Comparison of ENCODE assay signal across 8 mouse cellular contexts in genomic region chr11:104608249-104608920, GRCm38 (mm10). TPM values are rescaled to one million over a fixed set of nuclear protein-coding genes. Genes with fewer than 3 reads are reported as not detected.
DNase-seq lines count a peak whose midpoint lies in the region; ATAC-seq and TF ChIP-seq lines count a peak whose summit lies in the region.

No protein-coding gene starts in this region.

- no peak for TF ChIP-seq POLR2A in MEL (IDR thresholded peaks at IDR 0.05; ENCODE audit: control insufficient read depth in 1 of 2, insufficient read depth in 1 of 2, low read depth in 1 of 2, low read length in 2 of 2, poor library complexity in 1 of 2)

- peak; percentile 19; the same call in 1 of the 2 replicates for ATAC-seq in heart, embryonic 14.5 days (ENCODE audit: insufficient number of reproducible peaks, insufficient read depth, low FRiP score, low read depth)
- peak; percentile 68 for ATAC-seq in hindbrain, embryonic 11.5 days (ENCODE audit: low FRiP score)

- H3K9me3 ChIP-seq in heart, embryonic 14.5 days (ENCODE audit: control insufficient read depth, low read length) = no peaks in the 10 kb centered on the region
- no peaks in the 10 kb centered on the region for H3K9me3 ChIP-seq in MEL (replicated peaks; ENCODE audit: insufficient read depth, low read length)
- no peaks in the 10 kb centered on the region for H3K9me3 ChIP-seq in hindbrain, embryonic 11.5 days (ENCODE audit: control insufficient read depth, low read length)
- no peaks in the 10 kb centered on the region for H3K9me3 ChIP-seq in midbrain, embryonic 10.5 days (replicated peaks)

- no peak for TF ChIP-seq CTCF in MEL (IDR thresholded peaks at IDR 0.05 in 2 of 3, conservative IDR thresholded peaks at IDR 0.05 in 1 of 3; ENCODE audit: control insufficient read depth in 1 of 3, insufficient read depth in 1 of 3, low read depth in 2 of 3, low read length in 3 of 3, poor library complexity in 1 of 3, severe bottlenecking in 1 of 3)

- TF ChIP-seq EP300 in MEL (IDR thresholded peaks at IDR 0.05; ENCODE audit: low read depth in 1 of 2, low read length in 2 of 2) = no peak

- H3K27me3 ChIP-seq in heart, embryonic 14.5 days (ENCODE audit: control insufficient read depth, insufficient read depth, low read length) = no peaks in the 10 kb centered on the region
- no peaks in the 10 kb centered on the region for H3K27me3 ChIP-seq in MEL (ENCODE audit: control insufficient read depth in 1 of 2, insufficient read depth in 2 of 2, low read length in 2 of 2)
- H3K27me3 ChIP-seq in hindbrain, embryonic 11.5 days (ENCODE audit: control insufficient read depth, insufficient read depth, low read length) = peaks cover 18% of the 10 kb centered on the region
- H3K27me3 ChIP-seq in midbrain, embryonic 10.5 days (ENCODE audit: low read depth, poor library complexity, severe bottlenecking) = peaks cover 77% of the 10 kb centered on the region

- WGBS in heart, embryonic 14.5 days = 5% methylated on average over 23 of the region's 23 CpGs
- 3% methylated on average over 23 of the region's 23 CpGs for WGBS in hindbrain, embryonic 11.5 days
- WGBS in midbrain, embryonic 10.5 days = 3% methylated on average over 23 of the region's 23 CpGs

- no peak for TF ChIP-seq RAD21 in MEL (IDR thresholded peaks at IDR 0.05; ENCODE audit: low read depth, low read length)

- peak overlapping the region; percentile 77 for H3K9ac ChIP-seq in heart, embryonic 14.5 days (ENCODE audit: low read length)
- H3K9ac ChIP-seq in MEL (ENCODE audit: control insufficient read depth, low read depth, low read length, poor library complexity, severe bottlenecking) = no peak overlapping the region
- peak overlapping the region; percentile 48; the same call in 1 of the 2 replicates for H3K9ac ChIP-seq in hindbrain, embryonic 11.5 days (ENCODE audit: low read depth, low read length)

- no peaks in the 10 kb centered on the region for H3K79me2 ChIP-seq in MEL (ENCODE audit: control insufficient read depth, insufficient read depth, low read length, poor library complexity)

- peaks cover 5 to 7% of the 10 kb centered on the region in 2 experiments; a peak in 3 of 4 replicates for H3K4me1 ChIP-seq in heart, embryonic 14.5 days (ENCODE audit: control insufficient read depth in 2 of 2, insufficient read depth in 2 of 2, low read length in 2 of 2)
- peaks cover 13 to 39% of the 10 kb centered on the region in 2 experiments for H3K4me1 ChIP-seq in MEL (ENCODE audit: control insufficient read depth in 1 of 2, insufficient read depth in 2 of 2, low read length in 2 of 2)
- peaks cover 2% of the 10 kb centered on the region; the same call in 1 of the 2 replicates for H3K4me1 ChIP-seq in hindbrain, embryonic 11.5 days (replicated peaks; ENCODE audit: control insufficient read depth, insufficient read depth, low read length)
- H3K4me1 ChIP-seq in midbrain, embryonic 10.5 days = peaks cover 23% of the 10 kb centered on the region

- peak overlapping the region; percentile 54 to 61 for H3K4me3 ChIP-seq in heart, embryonic 14.5 days (ENCODE audit: control insufficient read depth in 1 of 2, insufficient read depth in 1 of 2, low read depth in 1 of 2, low read length in 2 of 2)
- no peak overlapping the region for H3K4me3 ChIP-seq in MEL (ENCODE audit: control insufficient read depth in 1 of 2, insufficient read depth in 1 of 2, low read depth in 2 of 2, low read length in 2 of 2)
- H3K4me3 ChIP-seq in hindbrain, embryonic 11.5 days (ENCODE audit: low read depth, low read length) = peak overlapping the region; percentile 45
- peak overlapping the region; percentile 65 for H3K4me3 ChIP-seq in midbrain, embryonic 10.5 days

- peak overlapping the region in 1 of 2 experiments; percentile 8; a peak in 1 of 4 replicates for H3K27ac ChIP-seq in heart, embryonic 14.5 days (replicated peaks in 1 of 2; ENCODE audit: control insufficient read depth in 1 of 2, insufficient read depth in 1 of 2, low read depth in 2 of 2, low read length in 2 of 2)
- peak overlapping the region; percentile 57; the same call in 1 of the 2 replicates for H3K27ac ChIP-seq in MEL (ENCODE audit: control insufficient read depth, low read depth, low read length)
- no peak overlapping the region for H3K27ac ChIP-seq in hindbrain, embryonic 11.5 days (ENCODE audit: low read depth, low read length)
- peak overlapping the region; percentile 53; the same call in 1 of the 2 replicates for H3K27ac ChIP-seq in midbrain, embryonic 10.5 days (replicated peaks)

- DNase-seq in heart, adult 8-10 months (ENCODE audit: low spot score) = no peak
- no peak for DNase-seq in MEL (ENCODE audit: low read depth, low spot score)
- DNase-seq in hindbrain, embryonic 11.5 days (ENCODE audit: low spot score) = peak; percentile 33
- DNase-seq in midbrain, embryonic 10.5 days (ENCODE audit: low spot score) = no peak
- no peak for DNase-seq in adrenal gland, postnatal 10 days
- DNase-seq in cerebellum, postnatal 4 days (ENCODE audit: low spot score in 2 of 2) = no peak
- DNase-seq in urinary bladder, adult 2 months (ENCODE audit: low spot score) = no peak

- peak overlapping the region; percentile 96 for H3K4me2 ChIP-seq in heart, embryonic 14.5 days (ENCODE audit: low read length)
- peak overlapping the region; percentile 92 for H3K4me2 ChIP-seq in hindbrain, embryonic 11.5 days (replicated peaks; ENCODE audit: low read depth, low read length)

- no peaks in the 10 kb centered on the region for H3K36me3 ChIP-seq in heart, embryonic 14.5 days (ENCODE audit: control insufficient read depth, insufficient read depth, low read length)
- H3K36me3 ChIP-seq in MEL (ENCODE audit: control insufficient read depth in 1 of 2, insufficient read depth in 2 of 2, low read length in 2 of 2) = peaks cover 0 to 33% of the 10 kb centered on the region in 2 experiments; a peak in 2 of 4 replicates
- no peaks in the 10 kb centered on the region for H3K36me3 ChIP-seq in hindbrain, embryonic 11.5 days (ENCODE audit: control insufficient read depth, insufficient read depth, low read length)
- no peaks in the 10 kb centered on the region for H3K36me3 ChIP-seq in midbrain, embryonic 10.5 days

TF ChIP-seq in MEL, 35 proteins besides CTCF, POLR2A, EP300 and RAD21:
- TF ChIP-seq MAZ (IDR thresholded peaks at IDR 0.05; ENCODE audit: low read depth, low read length) = no peak
- TF ChIP-seq POLR2AphosphoS5 (IDR thresholded peaks at IDR 0.05; ENCODE audit: borderline replicate concordance, low read depth, low read length) = no peak
- TF ChIP-seq JUND (IDR thresholded peaks at IDR 0.05; ENCODE audit: low read depth, low read length) = no peak
- TF ChIP-seq BHLHE40 (IDR thresholded peaks at IDR 0.05; ENCODE audit: borderline replicate concordance, low read depth, low read length) = no peak
- no peak for TF ChIP-seq KAT2A (conservative IDR thresholded peaks at IDR 0.05; ENCODE audit: low read depth, low read length)
- no peak for TF ChIP-seq E2F4 (IDR thresholded peaks at IDR 0.05; ENCODE audit: borderline replicate concordance, low read depth, low read length)

RNA-seq across cellular contexts. Expression of gene Itgb3, which starts 0.6 kb away (rescaled TPM):
- 1.7 and 1.8 TPM in 2 replicates for polyA plus RNA-seq in heart, embryonic 14.5 days (2014; fragmentation: Nextera tagmentation; extraction: Ambion mirVana)
- 1 to 10 TPM; 2.2 to 4.1 (median 2.9) TPM for total RNA-seq in heart, adult 8-10 months (2022)
- 0.08 and 0.13 TPM in 2 replicates for total RNA-seq in MEL (2012; rRNA removed)
- polyA plus RNA-seq in MEL (2012; ENCODE audit: insufficient read depth in 1 of 2, insufficient read length in 2 of 2, low read depth in 1 of 2, low replicate concordance in 2 of 2, missing spikeins in 1 of 2) = under 1 TPM in 1 of 2 experiments, not detected in 1; 0.32 TPM
- polyA plus RNA-seq in hindbrain, embryonic 11.5 days (2014; fragmentation: Nextera tagmentation; extraction: Ambion mirVana) = 1.3 and 1.4 TPM in 2 replicates
- polyA plus RNA-seq in midbrain, embryonic 10.5 days (2016; fragmentation: Nextera tagmentation; extraction: Ambion mirVana) = 3.7 and 4.7 TPM in 2 replicates
- 10 to 100 TPM in 1 of 2 experiments, 1 to 10 TPM in 1; 9.4 to 15.4 TPM for total RNA-seq in adrenal gland, postnatal 10 days (2021)
- polyA plus RNA-seq in urinary bladder, adult 2 months (2012; rRNA removed) = 48.6 and 62.7 TPM in 2 replicates

RNA-seq across cellular contexts. Expression of gene Myl4, which starts 57.9 kb away (rescaled TPM):
- 2,493 and 2,941 TPM in 2 replicates for polyA plus RNA-seq in heart, embryonic 14.5 days (2014; fragmentation: Nextera tagmentation; extraction: Ambion mirVana)
- total RNA-seq in heart, adult 8-10 months (2022) = 100 to 1,000 TPM; 630 to 827 (median 696) TPM
- 0.85 and 1.3 TPM in 2 replicates for total RNA-seq in MEL (2012; rRNA removed)
- under 1 TPM in 1 of 2 experiments, not detected in 1; 0.29 TPM for polyA plus RNA-seq in MEL (2012; ENCODE audit: insufficient read depth in 1 of 2, insufficient read length in 2 of 2, low read depth in 1 of 2, low replicate concordance in 2 of 2, missing spikeins in 1 of 2)
- polyA plus RNA-seq in hindbrain, embryonic 11.5 days (2014; fragmentation: Nextera tagmentation; extraction: Ambion mirVana) = 3.4 and 4.5 TPM in 2 replicates
- 0.94 and 1.2 TPM in 2 replicates for polyA plus RNA-seq in midbrain, embryonic 10.5 days (2016; fragmentation: Nextera tagmentation; extraction: Ambion mirVana)
- 10 to 100 TPM in 1 of 2 experiments, 1 to 10 TPM in 1; 5.2 to 11.4 TPM for total RNA-seq in adrenal gland, postnatal 10 days (2021)
- polyA plus RNA-seq in urinary bladder, adult 2 months (2012; rRNA removed) = 78.5 and 80.4 TPM in 2 replicates

RNA-seq across cellular contexts. Expression of gene Cdc27, which starts 58.0 kb away (rescaled TPM):
- 35.6 and 39.7 TPM in 2 replicates for polyA plus RNA-seq in heart, embryonic 14.5 days (2014; fragmentation: Nextera tagmentation; extraction: Ambion mirVana)
- 10 to 100 TPM; 24.6 to 33.6 (median 30.5) TPM for total RNA-seq in heart, adult 8-10 months (2022)
- 24.4 and 32.6 TPM in 2 replicates for total RNA-seq in MEL (2012; rRNA removed)
- 100 to 1,000 TPM in 1 of 2 experiments, 10 to 100 TPM in 1; 30.4 to 180 TPM for polyA plus RNA-seq in MEL (2012; ENCODE audit: insufficient read depth in 1 of 2, insufficient read length in 2 of 2, low read depth in 1 of 2, low replicate concordance in 2 of 2, missing spikeins in 1 of 2)
- 54.3 and 58.6 TPM in 2 replicates for polyA plus RNA-seq in hindbrain, embryonic 11.5 days (2014; fragmentation: Nextera tagmentation; extraction: Ambion mirVana)
- polyA plus RNA-seq in midbrain, embryonic 10.5 days (2016; fragmentation: Nextera tagmentation; extraction: Ambion mirVana) = 47.3 and 53.5 TPM in 2 replicates
- 10 to 100 TPM; 53.0 to 57.6 TPM for total RNA-seq in adrenal gland, postnatal 10 days (2021)
- 16.6 and 17.9 TPM in 2 replicates for polyA plus RNA-seq in urinary bladder, adult 2 months (2012; rRNA removed)

Comparison
In these comparisons a context has a peak if more than half of its experiments do, and no peak if none do; other contexts are left out.
1. H3K4me3 ChIP-seq: peak in heart, embryonic 14.5 days (2 of 2), hindbrain, embryonic 11.5 days (single experiment) and midbrain, embryonic 10.5 days (single experiment); none in MEL (0 of 2).
2. RNA of gene Myl4, which starts 57.9 kb away (polyA plus RNA-seq): 2,493 to 2,941 TPM in heart, embryonic 14.5 days; 78.5 to 80.4 TPM in urinary bladder, adult 2 months, 3.4 to 4.5 TPM in hindbrain, embryonic 11.5 days, 0.94 to 1.2 TPM in midbrain, embryonic 10.5 days and 0.29 TPM in MEL; every median in the first group is over 10 times any median in the second.